Mouse (Mus musculus): ENCODE measurements around the gene Wwc1. TPM values are rescaled to one million over a fixed set of nuclear protein-coding genes. Genes with fewer than 3 reads are reported as not detected.

Gene Wwc1
- polyA plus RNA-seq, 2 experiments from 2014 or later, result 0.12 TPM; not detected in 1

DNA sequence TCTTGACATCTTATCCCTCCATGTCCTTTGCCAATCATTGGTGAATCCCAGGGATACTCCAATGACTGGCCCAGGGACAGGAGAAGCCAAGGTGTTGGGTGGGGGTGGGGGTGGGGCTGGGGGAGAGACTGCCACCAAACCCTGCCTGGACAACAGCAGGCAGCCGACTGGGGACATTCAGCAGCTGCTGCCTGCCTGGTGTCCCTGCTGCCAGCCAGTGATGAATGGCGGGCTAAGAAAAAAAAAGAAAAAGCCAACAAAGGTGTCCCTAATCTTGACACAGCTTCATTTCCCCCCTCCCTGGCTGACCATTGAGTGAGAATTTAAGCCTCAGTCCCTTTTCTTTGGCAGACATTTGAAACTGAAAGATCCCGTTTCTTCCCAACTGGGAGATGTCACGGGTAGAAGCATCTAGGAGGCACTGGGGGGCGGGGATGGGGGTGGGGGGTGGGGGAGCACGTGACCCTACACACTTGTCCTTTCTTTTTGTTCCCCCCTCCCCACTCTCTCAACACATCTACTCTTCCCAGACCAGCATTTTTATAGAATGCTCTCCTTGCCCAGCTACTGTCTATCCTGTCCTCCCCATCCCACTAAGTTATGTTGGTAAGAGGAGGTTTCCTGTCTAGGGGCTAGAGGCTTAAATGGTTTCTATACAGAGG, 7.9 kb downstream of the Wwc1 start:
- no peak for ATAC-seq

DNA sequence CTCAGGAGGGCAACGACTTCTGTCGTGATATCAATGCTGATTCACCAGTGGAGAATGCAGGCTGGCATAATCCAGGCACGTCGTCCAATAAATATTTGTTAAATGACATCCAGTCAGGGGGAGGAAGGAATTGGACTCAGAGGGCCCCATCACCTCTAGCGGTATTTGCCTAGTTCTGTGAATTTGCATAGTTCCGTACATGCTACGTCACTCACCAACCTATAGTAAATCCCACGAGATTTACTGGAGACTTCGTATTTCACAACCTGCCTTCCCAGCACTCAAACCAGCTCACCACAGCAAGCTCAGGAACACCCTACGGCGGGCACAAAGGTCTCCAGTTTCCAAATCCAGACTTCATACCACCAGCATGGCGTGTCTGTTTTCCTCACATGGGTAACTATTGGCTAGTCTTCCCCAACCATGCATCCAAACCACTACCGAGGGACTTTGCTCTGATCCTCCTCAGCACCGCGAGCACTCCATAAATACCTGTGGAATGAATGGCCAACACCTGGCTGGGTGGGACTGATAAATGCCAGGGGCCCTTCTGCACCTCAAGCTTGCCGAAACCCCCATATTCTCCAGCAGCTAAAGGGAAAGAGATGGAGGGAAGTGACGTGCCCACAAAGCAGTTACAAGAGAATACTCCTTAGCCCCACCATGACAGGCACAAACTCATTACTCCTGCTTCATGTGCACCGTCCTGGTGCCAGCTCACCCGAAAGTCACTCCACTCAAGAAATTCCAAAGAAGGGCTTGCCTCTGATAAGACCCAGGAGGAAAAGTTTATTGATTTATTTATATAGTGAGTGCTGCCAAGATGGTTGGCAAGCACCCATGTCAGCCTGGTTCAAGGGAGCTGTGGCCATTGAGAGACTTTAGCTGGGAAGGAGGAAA, 9.3 kb downstream of the Wwc1 start:
- no peak for ATAC-seq

DNA sequence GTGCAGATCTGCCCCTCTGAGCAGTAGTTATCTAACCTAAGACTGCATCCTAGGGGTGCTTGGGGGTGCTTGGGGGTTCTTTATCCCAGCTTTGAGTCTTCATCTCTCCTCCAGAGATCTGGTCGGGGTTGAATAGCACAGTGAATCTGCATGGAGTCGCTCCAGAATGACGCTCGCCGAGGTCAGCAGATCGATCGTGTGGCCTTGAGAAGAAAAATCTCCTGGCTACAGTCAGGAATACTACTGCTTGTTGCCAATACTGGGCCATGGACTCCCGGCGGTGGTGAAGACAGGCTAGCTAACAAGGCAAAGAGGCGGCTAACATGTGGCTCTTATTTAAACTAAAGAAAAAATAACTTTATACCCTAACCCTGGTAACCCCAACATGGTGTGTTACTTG, 12.0 kb downstream of the Wwc1 start:
- no peak for ATAC-seq

DNA sequence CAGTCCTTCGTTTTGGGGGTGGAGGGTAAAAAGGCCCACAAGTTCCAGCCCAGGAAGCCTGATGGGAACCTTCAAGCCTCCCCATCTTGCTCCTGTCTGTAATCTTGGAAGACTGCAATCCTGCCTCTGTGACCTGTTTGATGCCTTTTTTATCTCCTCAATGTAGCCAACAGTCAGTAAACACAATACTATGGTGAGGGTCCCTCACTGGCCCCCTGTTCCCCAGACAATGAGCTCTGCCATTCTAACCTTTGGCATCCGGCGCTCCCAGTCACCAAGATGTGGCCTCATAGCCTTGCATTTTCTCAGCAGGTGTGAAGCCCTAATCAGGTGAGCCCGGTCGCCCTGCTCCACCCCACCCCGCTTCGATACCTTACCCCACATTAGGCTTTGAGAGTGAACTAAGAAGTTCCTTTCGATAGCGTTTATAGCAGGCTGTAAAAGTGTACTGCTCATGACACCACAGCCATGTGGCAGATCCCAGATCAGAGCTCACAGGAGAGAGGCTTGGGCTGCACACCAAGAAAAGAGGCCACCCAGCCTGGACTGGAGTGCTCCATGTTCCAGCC, 16.3 kb downstream of the Wwc1 start:
- ATAC-seq, result no peak

DNA sequence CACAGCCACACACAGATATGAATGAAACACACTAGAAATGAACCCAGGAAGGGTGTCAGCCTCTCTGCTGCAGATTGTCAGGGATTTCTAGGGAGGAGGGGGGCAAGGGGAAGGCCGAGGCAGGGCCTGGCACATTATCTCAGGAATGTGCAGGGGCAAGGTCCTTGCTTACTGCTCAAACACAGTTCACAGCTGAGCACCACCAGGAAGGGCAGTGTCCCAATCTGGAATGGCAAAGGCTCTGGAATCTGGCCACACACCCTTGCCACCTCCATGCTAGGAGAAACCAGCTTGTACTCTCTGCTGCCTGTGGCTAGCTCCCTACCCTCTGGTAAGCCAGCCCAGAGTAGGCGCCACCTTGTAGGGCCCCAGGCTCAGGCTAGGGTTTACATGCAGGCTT, 16.8 kb downstream of the Wwc1 start:
- ATAC-seq, result no peak

DNA sequence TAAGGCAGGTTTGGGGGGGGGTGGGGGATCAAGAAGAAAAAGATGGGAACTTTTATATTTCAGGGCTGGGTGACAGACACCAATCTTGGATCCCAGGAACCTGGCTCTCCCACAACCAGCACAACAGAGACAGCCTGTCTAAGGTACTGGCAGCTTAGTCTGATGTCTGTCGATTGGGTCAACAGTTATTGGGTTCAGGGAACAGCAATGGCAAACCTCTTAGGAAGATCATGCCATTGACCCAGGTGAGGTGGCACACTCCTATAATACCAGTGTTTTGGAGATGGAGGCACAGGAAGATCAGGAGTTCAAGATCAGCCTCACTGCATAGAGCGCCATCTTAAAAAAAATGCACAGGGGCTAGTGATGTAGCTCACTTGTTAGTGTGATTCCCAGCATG, 17.9 kb downstream of the Wwc1 start:
- no peak for ATAC-seq

DNA sequence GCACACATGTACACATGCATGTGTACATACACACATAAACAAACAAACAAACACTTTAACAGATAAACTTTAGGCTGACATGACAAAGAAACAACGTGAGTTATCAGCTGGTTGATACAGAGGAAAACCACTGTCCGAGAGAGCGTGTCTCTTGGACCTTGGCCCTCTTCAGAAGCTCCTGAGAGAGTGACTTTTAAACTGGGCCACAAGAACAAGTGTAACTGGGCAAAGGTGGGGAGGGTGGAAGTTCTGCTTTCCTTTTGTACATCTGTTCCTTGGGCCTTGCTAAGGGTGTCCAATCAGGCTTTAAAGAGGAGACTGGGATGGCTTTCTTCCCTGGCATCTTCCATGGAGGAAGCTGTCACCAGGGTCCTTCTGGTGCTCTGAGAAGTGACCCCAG, 21.1 kb downstream of the Wwc1 start:
- no peak for ATAC-seq

DNA sequence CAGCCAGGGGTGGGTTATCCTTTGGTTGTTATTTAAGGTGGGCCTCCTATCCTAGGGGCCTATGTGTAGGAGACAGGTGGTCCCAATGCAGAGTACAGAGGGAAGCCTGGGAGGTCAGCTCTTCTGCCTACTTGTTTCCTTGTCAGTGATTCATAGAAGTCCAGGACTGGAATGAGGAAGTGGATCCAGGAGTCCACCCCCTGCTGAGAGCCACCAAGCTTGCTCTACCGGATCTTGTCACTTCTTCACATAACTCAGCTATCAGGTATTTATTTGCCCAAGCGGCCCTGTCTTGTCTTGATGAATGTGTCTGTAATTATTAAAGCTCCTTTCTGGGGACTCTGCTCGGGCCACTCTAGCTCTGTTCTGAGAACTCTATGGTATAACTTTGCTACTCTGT, 24.8 kb downstream of the Wwc1 start:
- ATAC-seq, result no peak

DNA sequence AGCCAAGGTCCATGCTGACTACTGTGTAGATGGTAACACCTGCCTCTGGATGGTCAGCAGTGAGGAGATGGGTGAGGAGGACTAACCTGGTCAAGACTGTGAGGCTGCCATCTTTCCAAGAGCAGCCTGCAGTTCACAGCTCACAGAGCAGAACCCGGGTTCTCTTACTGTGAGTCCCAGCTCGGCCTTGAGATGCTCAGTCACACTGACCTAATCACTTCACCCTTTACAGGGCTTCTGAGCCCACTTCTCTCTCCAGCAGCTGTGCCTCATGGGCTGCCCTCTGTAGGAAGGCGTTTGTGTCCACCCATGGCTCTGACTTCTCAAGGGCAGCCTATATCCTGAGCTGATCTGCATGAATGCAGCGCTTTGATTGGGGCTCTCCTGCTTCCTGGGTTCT, 27.1 kb downstream of the Wwc1 start:
- ATAC-seq, result no peak

DNA sequence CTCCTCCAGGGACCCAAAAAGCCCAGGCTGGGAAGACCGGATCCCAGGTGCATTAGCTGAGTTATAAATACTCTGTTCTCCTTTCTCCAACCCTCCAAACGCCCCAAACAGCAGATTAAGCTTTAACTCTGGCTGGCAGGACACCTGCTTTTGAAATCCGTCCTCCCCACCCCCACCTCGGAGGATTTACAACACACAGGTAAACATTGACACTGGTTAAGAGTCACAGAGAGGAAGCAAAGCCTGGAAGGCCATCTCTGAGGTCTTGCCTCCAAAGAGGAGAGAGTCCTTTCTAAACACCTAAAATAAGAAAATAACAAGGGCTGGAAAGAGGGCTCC, 28.6 kb downstream of the Wwc1 start:
- ATAC-seq, result no peak

DNA sequence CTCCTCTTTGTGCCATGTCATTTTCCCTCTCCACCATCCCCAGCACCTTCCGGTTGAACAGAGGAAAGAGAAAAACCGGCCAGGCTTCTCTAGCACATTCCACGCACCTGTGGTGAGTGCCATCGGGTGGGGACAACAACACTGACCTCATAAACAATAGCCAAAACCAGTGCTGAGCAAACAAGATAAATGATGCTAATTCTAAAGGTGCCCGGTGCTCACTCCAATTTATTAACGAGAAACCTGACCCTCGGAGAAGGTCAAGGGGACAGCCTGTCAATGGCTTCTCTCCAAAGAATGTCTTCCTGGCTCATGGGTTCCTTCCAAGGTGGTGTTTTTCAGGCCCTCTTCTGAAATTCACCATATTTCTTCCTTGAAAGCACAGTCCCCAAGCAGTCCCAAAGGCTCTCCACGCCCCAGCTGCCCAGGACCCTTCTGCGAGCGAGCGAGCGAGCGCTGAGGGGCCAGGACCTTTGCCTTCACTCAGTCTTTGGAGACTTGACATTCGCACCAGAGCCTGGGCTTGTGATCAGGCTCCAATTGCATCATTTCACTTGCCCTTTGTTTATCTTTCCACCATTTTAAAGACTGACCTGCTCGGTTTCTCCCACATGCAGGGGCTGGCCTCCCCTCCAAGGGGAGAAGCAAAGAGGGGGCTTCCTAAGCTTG, 29.1 kb downstream of the Wwc1 start:
- no peak for ATAC-seq

DNA sequence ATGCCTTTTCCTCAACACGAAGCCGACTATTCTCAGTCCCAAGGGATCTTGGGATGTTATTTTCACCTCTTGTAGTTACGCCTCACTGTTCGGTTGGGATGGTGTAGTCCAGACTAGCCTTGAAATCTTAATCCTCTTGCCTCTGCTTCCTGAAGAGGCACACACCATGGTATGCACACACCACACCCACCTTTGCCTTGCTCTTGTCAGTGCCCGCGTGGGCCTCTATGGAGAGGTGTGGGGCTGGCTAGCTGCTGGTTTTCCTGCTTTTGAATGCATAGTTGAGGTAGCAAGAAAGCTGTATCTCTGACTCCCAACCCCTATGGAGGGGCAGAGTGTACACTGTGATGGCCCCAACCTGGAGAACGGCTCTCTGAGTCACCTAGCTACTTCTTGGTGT, 29.9 kb downstream of the Wwc1 start:
- no peak for ATAC-seq

DNA sequence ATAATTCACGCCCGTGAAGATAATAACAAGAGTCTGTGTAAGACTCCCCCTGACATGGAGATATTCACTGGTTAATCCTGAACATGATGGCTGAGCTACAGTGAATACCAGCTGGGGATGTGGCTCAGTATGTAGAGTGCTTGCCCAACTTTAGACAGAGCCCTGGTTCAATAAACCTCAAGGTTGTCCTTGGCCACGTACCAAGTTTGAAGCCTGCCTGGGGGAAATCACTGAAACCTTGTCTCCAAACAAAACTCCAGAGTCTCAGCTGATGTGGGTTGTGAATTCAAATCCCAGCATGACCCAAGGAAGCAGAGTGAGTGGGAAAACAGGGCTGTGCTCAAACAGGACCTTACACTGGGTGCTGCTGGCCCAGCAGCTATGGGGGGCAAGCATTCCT, 30.3 kb downstream of the Wwc1 start:
- no peak for ATAC-seq

DNA sequence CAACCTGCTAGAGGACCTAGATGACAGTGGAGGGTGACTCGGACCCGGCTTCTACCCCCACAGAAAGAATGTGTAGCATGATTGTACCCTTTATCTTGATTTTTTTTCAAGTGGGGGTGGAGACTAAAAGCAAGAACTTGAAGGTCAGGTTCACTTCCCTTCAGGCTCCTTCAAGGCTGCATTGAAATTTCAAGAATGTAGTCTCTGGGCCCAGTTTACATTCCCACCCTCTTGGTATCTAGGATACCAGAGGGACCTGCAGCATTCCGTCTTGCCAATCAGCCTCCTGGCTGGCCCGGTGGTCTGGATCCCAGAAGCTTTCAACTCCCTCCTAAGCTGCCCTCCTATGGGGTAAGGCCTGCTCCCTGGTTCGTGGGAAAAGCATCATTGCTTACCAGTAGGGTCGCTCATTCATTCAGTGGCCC, 31.9 kb downstream of the Wwc1 start:
- no peak for ATAC-seq

DNA sequence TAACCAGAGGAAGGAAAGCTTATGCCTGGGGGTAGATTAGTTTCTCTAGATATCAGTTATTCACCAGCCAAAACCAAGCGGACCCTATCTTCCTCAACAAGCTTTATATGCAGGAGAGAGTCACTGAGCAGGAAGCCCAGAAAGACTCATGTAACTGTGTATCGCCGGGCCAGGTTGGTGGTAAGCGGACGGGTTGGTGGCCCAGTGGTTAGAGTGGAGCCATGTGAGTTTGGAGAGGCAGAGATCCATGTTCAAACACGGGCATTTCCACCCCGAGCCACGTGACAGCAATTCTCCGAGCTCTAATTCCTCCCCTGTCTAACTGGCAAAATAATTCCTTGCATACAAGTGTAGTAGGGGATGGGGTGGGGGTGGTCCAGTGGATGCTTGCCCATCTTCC, 32.4 kb downstream of the Wwc1 start:
- ATAC-seq, result no peak

DNA sequence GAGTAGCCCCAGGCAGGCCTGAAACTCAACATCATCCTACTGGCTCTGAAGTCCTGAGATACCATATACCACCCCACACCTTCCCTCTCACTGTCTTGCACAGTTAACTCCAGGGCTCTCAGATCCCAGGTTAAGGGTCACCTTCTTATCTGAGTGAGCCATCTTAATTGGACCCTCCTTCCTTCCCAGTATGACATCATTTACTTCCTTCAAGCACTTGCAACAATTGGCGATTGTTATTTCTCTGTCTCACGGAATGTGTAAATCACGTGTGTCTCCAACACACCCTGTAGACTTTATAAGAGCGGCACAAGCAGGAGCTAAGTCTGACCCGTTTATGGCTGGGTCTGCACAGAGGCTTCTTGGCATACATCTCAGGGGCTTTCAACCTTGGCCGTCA, 35.1 kb downstream of the Wwc1 start:
- ATAC-seq, result no peak

DNA sequence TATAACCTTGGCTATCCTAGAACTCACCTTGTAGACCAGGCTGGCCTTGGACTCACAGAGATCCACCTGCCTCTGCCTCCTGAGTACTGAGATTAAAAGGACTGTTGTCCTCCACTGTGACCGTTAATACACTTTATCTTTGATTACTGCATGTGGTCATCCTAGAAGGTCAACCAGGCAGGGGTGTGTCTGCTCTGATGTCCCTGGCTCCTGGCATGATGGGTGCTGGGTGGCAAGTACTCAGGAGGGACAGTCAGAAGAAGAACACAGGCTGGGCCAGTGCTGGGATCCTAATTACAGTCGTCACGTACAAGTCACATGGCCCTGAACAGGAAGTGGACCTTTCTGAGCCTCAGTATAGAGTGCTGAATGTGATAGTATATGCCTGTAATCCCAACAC, 38.7 kb downstream of the Wwc1 start:
- no peak for ATAC-seq

DNA sequence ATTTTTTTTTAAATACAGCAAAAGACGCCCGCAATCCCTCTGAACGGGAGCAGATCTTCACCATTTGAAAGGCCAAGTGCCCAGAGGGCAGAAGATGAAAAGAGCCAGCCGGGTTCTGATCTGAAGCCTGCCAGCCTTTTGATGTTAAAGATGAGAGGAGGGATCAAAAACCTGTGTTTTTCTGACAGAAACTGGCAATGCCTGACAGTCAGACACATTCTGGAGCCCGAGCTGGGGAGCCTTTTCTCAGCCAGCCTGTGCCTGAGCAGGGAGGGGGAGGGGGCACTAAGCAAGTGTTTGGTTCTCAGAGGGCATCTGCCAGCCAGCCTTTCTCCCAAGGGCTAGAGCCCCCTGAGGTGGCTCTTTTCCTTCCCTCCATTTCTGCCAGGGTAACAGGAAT, 39.3 kb downstream of the Wwc1 start:
- no peak for ATAC-seq

DNA sequence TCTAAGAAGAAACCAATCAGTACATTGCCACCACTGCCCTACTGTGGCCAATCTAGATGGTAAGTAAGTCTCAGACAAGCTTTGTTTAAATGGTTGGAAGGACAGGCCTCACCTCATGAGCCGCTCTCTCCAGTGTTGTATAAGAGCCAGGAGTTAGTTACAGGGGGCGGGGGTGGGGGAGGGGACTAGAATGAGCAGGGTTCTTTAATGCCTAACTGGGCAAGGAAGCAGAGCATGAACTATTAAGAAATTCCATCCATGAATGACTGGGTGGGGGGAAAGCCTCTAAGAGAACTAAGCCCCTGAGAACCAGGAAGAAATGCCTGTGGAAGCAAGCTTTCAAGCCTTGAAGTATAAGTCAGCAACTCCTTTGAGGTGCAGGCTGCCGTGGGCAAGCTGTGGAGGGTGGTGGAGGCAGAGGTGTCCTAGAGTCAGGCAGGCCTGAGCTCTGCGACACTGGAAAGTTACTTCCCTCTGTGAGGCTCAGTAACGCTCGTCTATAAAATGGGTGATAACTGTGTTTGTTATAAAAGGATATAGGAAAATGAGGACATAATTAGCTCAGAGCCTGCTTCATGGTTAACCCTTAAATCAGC, 41.4 kb downstream of the Wwc1 start:
- ATAC-seq, result no peak

DNA sequence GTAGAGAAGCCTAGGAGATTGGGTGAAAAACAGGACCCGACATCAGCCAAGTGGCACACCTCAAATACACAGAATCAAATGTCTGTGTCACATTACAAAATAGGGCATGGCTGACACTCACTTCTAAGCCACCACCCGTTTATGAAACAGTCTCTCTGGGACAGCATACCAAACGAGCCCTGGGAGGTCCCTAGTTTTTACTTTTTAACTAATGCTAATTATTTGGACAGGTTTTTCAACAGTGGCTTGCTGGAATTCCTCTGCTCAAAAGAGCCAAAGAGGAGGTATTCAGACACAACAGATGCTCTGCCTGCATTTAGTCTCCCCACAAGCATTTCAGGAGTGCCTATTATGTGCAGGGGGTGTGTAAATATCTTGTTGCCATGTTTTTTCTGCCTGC, 44.7 kb downstream of the Wwc1 start:
- no peak for ATAC-seq

DNA sequence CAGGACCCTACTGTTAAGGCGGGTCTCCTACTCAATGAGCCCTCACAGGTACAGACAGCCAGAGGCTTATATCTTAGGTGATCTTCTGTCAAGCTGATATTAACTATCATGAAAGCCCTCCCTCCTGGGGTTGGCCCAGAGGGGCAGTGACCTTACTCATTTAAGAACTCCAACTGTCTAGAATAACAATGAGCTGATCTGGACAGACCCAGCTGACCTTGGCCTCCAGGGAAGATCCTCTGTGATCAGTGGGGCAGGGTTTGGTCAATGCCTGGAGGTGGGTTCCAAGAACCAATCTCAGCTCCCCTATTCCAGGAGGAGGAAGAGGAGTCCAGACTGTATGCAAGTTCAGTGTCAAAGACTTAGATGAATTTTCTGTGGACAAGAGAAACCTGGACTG, 45.2 kb downstream of the Wwc1 start:
- ATAC-seq, result no peak

DNA sequence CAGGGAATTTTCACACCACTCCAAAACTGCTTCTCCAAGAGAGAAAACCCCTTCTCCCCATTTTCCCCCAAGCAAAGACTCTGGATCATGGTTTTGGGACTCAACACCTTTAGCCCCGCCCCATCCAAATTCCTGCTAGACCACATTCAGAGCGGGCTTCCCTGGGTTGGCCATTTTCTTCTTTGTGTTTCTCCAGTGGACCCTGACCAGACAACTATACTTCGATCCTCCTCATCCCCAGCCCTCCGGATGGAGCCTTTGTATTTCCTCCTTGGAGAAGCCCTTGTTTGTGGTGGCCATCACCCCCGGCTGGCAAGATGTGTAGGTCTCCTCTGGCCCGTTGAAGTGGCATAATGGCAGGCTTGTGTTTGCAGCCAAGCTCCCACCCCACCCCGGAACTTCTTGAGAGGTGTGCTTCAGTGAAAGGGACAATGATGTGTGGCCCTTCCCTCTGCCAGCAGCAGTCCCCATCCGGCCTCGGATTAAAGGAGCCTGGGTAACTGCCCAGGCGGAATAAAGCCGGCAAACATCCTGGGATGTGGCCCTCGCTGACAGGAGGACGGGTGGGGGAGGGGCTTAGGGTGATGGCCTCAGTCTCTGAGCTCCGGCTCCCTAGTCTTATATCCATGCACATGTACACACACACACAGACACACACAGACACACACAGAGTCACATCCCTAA, 46.8 kb downstream of the Wwc1 start:
- no peak for ATAC-seq

All from CD4-positive, CD25-positive, alpha-beta regulatory T cell, adult 4 months (primary cell).